Mouse (Mus musculus) erythroblast, embryonic 14.5 days (primary cell): Measurements from ENCODE around the gene St6galnac3. TPM values are rescaled to one million over a fixed set of nuclear protein-coding genes. Genes with fewer than 3 reads are reported as not detected.

Experiments
- H3K27me3 ChIP-seq: 2 replicates; pipeline ENCODE4 v1.6.1; 2012; ENCODE audit warnings: inconsistent platforms; ENCODE audit not compliant: control insufficient read depth
- H3K36me3 ChIP-seq: 2 replicates; pipeline ENCODE4 v1.6.1; 2012; ENCODE audit warnings: mild to moderate bottlenecking, inconsistent platforms; ENCODE audit not compliant: control insufficient read depth
- H3K4me1 ChIP-seq: 2 replicates; pipeline ENCODE4 v1.6.1; 2012; ENCODE audit warnings: inconsistent platforms; ENCODE audit not compliant: control insufficient read depth
- H3K4me3 ChIP-seq: replicated peaks from 2 replicates; pipeline ENCODE3; 2012; ENCODE audit warnings: moderate library complexity, mild to moderate bottlenecking, inconsistent platforms
- H3K9me3 ChIP-seq: 2 replicates; pipeline ENCODE4 v1.6.1; 2012; ENCODE audit warnings: low read length, inconsistent platforms, mixed read lengths; ENCODE audit not compliant: control insufficient read depth
- GATA1 ChIP-seq: IDR thresholded peaks from 2 replicates; pipeline ENCODE4 v1.6.1; 2012; ENCODE audit warnings: low read length, inconsistent platforms, mixed read lengths
- TAL1 ChIP-seq: IDR thresholded peaks from 3 replicates; pipeline ENCODE4 v1.6.1; 2012; ENCODE audit warnings: low read length, inconsistent platforms, mixed read lengths
- polyA plus RNA-seq: library from polyadenylated mRNA; stranded (reverse); fragments of >175 nt; gene quantifications from 2 replicates; pipeline ENCODE4 v1.2.3, GENCODE M21; 2012

St6galnac3 gene
- polyA plus RNA-seq, 1 experiment: 0.17 TPM

DNA sequence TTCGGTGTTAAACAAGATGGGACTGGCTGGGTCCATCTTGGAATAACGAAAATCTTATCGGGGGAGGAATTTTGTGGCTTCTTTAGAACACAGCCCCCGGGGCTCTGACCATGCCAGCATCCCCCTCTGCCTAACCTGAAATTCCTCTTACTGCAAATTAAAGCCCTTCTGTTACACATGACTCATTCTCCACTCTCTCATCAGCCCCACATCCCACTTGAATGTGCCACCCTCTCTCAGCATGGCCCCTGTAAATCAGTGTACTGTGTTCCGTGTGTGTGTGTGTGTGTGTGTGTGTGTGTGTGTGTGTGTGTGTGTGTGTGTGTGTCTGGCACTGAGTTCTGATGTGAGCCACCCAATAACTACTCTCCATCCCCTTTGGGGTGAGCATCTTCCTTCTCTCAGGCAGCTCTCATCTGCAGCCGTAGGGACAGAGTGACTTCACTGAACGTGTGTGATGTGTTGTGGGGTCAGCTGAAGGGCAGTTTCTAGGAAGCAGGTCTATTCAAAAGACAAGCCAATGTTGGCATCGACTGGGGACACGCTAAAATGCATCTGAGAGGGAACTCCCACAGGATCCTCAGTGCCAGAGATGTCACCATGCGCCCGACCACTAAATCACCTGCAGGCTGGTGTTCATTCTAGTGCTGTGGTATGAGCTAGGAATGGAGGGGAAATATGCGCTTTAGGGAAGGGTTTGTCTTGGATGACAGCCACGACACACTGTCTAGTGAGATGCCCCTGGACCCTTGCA, 11.0 kb upstream of the St6galnac3 start:
- Histone ChIP-seq H3K4me3 (no peak overlapping the region), H3K9me3 (no peaks in the 10 kb centered on the region), H3K36me3 (no peaks in the 10 kb centered on the region; the same call in 1 of the 2 replicates), H3K4me1 (peaks cover 65% of the 10 kb centered on the region), H3K27me3 (peaks cover 3% of the 10 kb centered on the region)
- TF ChIP-seq GATA1 (no peak), TAL1 (no peak)

DNA sequence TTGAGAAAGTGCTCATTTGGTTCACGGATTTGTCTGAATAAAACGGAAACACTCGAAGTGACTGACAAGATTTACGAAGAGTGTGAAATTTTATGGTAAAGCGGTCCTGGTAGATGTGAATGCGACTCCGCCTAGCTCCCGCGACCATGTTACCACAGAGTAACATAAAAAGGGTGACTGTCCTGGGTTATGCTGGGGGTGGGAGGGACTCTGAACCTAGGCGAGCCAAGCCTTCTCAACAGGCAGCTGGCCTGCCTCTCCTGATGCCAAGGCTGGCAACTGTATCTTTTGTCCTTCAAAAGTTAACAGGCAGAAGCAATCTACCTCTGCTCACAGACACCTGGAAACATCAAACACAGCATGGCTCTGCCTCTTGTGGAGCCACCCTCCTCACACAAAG, 9.8 kb upstream of the St6galnac3 start:
- Histone ChIP-seq H3K36me3 (no peaks in the 10 kb centered on the region; the same call in 1 of the 2 replicates), H3K4me1 (peaks cover 64% of the 10 kb centered on the region), H3K4me3 (no peak overlapping the region), H3K27me3 (peaks cover 5% of the 10 kb centered on the region), H3K9me3 (no peaks in the 10 kb centered on the region)
- TF ChIP-seq GATA1 (no peak), TAL1 (no peak)

DNA sequence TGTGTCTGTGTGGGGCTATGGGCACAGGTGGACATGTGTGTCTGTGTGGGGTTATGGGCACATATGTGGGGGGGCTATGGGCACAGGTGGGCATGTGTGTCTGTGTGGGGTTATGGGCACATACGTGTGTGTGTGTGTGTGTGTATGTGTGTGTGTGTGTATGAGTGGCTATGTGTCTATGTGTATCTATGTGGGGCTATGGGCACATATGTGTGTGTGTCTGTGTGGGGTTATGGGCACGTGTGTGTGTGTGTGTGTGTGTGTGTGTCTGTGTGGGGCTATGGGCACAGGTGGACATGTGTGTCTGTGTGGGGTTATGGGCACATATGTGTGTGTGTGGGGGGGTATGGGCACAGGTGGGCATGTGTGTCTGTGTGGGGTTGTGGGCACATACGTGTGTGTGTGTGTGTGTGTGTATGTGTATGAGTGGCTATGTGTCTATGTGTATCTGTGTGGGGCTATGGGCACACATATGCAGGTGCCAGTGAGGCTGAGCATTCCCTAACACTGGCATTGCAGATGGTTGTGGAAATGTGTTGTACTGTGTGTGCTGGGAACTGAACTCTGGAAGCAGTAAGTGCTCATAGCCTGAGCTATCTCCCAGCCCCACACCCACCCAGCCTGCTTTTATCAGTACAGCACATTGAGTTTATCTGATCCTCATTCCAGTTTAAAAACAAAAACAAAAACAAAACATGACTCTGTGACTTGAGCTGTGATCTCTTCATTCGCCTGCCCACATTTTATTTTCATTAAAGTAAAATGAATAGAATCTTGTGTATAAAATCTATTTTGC, 8.6 kb upstream of the St6galnac3 start:
- no peaks in the 10 kb centered on the region for H3K9me3 ChIP-seq
- H3K27me3 ChIP-seq: peaks cover 10% of the 10 kb centered on the region
- peaks cover 67% of the 10 kb centered on the region for H3K4me1 ChIP-seq
- peak; percentile 91 for TF ChIP-seq TAL1
- TF ChIP-seq GATA1: peak; percentile 99
- no peaks in the 10 kb centered on the region; the same call in 1 of the 2 replicates for H3K36me3 ChIP-seq
- peak overlapping the region; percentile 43 for H3K4me3 ChIP-seq

DNA sequence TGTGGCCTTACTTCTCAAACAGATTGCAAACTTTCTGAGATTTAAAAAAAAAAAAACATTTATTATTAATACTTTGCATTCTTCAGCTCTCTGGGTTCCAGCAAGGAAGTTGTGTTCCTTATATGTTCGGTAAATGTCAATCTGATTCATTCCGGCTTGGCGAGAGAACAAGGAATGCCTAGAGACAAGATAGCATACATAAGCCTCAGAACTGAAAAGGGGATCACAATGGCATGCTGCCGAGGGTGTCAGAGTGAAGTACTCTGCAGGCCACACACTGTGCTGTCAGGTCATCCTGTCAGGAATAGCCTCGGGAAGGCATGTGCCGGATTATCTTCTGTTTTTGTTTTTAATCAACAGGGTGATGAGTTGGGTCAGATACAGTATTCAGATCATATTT, 7.8 kb upstream of the St6galnac3 start:
- Histone ChIP-seq H3K36me3 (no peaks in the 10 kb centered on the region; the same call in 1 of the 2 replicates), H3K4me1 (peaks cover 64% of the 10 kb centered on the region), H3K9me3 (no peaks in the 10 kb centered on the region), H3K4me3 (no peak overlapping the region), H3K27me3 (peaks cover 10% of the 10 kb centered on the region)
- TF ChIP-seq TAL1 (no peak), GATA1 (no peak)

DNA sequence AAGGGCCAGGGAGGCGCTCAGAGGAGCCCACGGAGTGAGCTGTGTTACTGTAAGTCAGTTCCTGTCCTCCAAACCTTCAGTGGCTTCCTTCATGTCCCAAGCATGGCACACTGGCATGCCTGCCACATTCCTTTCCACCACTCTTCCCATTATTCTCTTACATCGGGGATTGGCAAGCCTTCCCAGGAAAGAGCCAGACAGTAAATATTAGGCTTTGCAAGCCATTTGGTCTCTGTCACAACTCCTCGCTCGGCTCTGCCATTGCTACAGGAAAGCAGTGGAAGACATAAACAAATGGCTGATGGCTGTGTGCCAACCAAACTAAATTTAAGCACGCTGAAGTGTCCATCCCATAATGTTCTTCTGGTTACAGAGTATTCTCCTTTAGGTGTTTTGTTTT, 7.1 kb upstream of the St6galnac3 start:
- peaks cover 10% of the 10 kb centered on the region for H3K27me3 ChIP-seq
- no peaks in the 10 kb centered on the region for H3K9me3 ChIP-seq
- H3K36me3 ChIP-seq: no peaks in the 10 kb centered on the region; the same call in 1 of the 2 replicates
- H3K4me1 ChIP-seq: peaks cover 57% of the 10 kb centered on the region
- TF ChIP-seq TAL1 (no peak), GATA1 (no peak)
- no peak overlapping the region for H3K4me3 ChIP-seq

DNA sequence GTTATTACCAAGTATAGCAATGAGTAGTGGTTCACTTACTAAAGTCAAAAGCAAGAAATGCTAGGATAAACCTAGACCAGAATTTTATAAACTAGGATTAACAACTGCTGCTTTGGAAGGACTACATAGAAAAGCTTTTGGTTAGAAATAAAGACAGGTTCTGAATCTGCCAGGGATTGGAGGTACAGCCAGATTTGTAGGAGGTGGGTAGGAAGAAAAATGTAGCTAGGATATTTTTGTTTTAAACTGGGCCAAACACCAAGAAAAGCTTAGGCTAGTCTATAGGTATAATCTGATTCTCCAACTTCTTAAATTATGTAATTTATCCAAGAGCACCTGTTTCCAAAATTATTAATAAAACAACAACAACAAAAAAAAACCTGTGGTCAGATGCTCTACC, 3.6 kb upstream of the St6galnac3 start:
- H3K4me1 ChIP-seq: peaks cover 48% of the 10 kb centered on the region
- H3K36me3 ChIP-seq: no peaks in the 10 kb centered on the region; the same call in 1 of the 2 replicates
- peaks cover 17% of the 10 kb centered on the region for H3K27me3 ChIP-seq
- H3K9me3 ChIP-seq: no peaks in the 10 kb centered on the region
- no peak overlapping the region for H3K4me3 ChIP-seq
- no peak for TF ChIP-seq TAL1
- TF ChIP-seq GATA1: no peak

DNA sequence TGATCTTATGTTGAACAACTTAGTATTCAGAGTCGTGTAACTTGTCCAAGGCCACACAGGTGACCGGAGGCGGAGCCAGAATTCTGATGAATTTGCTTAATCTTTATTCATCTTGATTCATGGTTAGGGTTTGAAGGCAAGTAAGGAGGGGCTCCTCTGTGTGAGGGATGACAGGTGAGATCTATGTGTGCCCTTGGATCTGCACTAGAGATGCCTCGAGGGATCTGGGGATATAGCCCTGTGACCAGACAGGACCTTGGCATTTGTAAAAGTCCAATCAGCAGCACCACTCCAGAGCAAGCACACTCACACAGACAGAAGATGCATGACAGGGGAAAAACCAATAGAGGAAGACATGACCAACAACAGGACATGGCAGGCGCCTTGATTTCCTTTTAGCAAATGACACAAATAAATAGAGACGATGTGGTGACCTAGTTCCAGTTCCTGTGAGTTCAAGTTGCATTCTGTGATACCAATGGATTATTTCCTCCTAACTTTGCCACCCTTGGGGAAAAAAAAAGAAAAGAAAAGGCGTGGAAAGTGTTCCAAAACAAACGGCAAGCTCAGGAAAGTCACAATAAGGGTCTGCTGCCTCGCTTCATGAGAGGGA, 1.4 kb downstream of the St6galnac3 start:
- Histone ChIP-seq H3K36me3 (peaks cover 18% of the 10 kb centered on the region), H3K9me3 (no peaks in the 10 kb centered on the region), H3K4me3 (peak overlapping the region; percentile 84), H3K4me1 (peaks cover 75% of the 10 kb centered on the region), H3K27me3 (peaks cover 7% of the 10 kb centered on the region; the same call in 1 of the 2 replicates)
- TF ChIP-seq TAL1: no peak
- TF ChIP-seq GATA1: no peak

DNA sequence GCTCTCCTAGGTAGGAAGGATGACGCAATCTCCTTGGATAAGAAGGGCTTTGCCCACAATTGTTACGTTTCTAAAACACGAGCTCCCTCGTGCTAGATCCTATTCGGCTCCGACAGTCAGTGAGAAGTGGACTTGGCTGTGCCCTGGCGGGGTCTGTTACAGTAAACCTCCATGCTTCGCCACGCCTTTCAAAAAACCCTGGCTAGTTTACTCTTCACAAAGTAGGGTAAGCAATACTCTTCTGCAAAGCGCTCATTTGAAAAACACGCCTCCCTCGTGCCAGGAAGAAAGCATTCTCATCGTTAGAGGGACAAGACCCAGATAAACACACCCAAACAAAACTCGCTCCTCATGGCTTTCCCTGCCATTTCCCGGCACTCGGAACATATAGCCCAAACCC, 3.4 kb downstream of the St6galnac3 start:
- Histone ChIP-seq H3K4me1 (peaks cover 93% of the 10 kb centered on the region), H3K9me3 (no peaks in the 10 kb centered on the region), H3K36me3 (peaks cover 24% of the 10 kb centered on the region), H3K27me3 (peaks cover 7% of the 10 kb centered on the region; the same call in 1 of the 2 replicates), H3K4me3 (peak overlapping the region; percentile 51)
- no peak for TF ChIP-seq GATA1
- TF ChIP-seq TAL1: no peak

DNA sequence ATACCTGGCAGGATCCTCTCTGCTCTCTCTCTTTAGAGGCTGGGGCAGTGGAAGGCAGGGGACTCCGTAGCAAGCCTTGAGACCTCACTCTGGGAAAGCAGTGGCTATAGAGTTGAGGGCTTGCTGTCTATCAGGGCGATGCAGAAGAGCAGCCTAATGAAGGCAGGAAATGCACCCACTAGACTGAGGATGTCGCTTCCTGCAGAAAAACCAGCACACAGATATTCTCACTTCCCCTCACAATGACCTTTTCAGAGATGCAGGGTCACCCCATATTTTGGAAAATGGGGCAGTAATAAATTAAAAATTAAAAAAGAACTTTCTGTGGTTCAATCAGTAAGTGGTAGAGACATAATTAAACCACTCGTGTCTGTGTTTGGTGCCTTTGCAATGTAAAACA, 4.1 kb downstream of the St6galnac3 start:
- TF ChIP-seq GATA1 (no peak), TAL1 (no peak)
- Histone ChIP-seq H3K4me1 (peaks cover 92% of the 10 kb centered on the region), H3K36me3 (peaks cover 25% of the 10 kb centered on the region), H3K4me3 (peak overlapping the region; percentile 51), H3K27me3 (peaks cover 7% of the 10 kb centered on the region; the same call in 1 of the 2 replicates), H3K9me3 (no peaks in the 10 kb centered on the region)
